Mouse (Mus musculus): ENCODE results near the gene Hist1h2bh. TPM values are rescaled to one million over a fixed set of nuclear protein-coding genes. Genes with fewer than 3 reads are reported as not detected.
A peak's percentile ranks its signal among the peaks of the same experiment; 100 is the strongest.
"Not testable (repeated sequence)": the region's sequence is repeated elsewhere in the genome, so short reads cannot be mapped to it uniquely, and the experiment has no call there.

Gene Hist1h2bh
- polyA plus RNA-seq, 1 experiment from 2014 or later, result 0.95 TPM

GRCm38 (mm10) chr13:23571504-23572217 lies 28.5 kb upstream of the Hist1h2bh start:
- under 1% methylated on average over 14 of the region's 34 CpGs for WGBS
- Histone ChIP-seq H3K9ac (peak overlapping the region; percentile 77), H3K4me2 (peak overlapping the region; percentile 66), H3K4me3 (replicated peaks) (peak overlapping the region; percentile 47), H3K27ac (peak overlapping the region; percentile 97), H3K4me1 (peaks cover 24% of the 10 kb centered on the region)
- H3K9me3 ChIP-seq; H3K27me3 ChIP-seq; H3K36me3 ChIP-seq (replicated peaks); ATAC-seq (ENCODE audit: low FRiP score): not testable (repeated sequence)

GRCm38 (mm10) chr13:23571022-23571503 lies 27.9 kb upstream of the Hist1h2bh start, which contains the start of the genes Hist1h2ae and Hist1h2bg:
Gene Hist1h2ae, minus strand, starts transcription at chr13:23571220.
Gene Hist1h2bg, plus strand, starts transcription at chr13:23571396.
- WGBS, result under 1% methylated on average over 18 of the region's 18 CpGs
- Histone ChIP-seq H3K9me3 (no peaks in the 10 kb centered on the region), H3K4me1 (peaks cover 18% of the 10 kb centered on the region), H3K4me2 (peak within 1 kb of the TSS; percentile 66), H3K4me3 (replicated peaks) (peak within 1 kb of the TSS; percentile 47), H3K27ac (peak within 1 kb of the TSS; percentile 97), H3K36me3 (replicated peaks) (no peaks in the 10 kb centered on the region), H3K9ac (peak within 1 kb of the TSS; percentile 77), H3K27me3 (no peaks in the 10 kb centered on the region)
- ATAC-seq (ENCODE audit: low FRiP score), result peak; percentile 90

GRCm38 (mm10) chr13:23570261-23571021 lies 27.2 kb upstream of the Hist1h2bh start:
- H3K4me1 ChIP-seq, result peaks cover 17% of the 10 kb centered on the region
- H3K9ac ChIP-seq, result peak overlapping the region; percentile 49
- peak overlapping the region; percentile 66 for H3K4me2 ChIP-seq
- not testable (repeated sequence) for ATAC-seq (ENCODE audit: low FRiP score); H3K36me3 ChIP-seq (replicated peaks); H3K27me3 ChIP-seq; H3K9me3 ChIP-seq
- peak overlapping the region; percentile 97 for H3K27ac ChIP-seq
- under 1% methylated on average over 29 of the region's 41 CpGs for WGBS
- peak overlapping the region; percentile 47 for H3K4me3 ChIP-seq (replicated peaks)

GRCm38 (mm10) chr13:23564482-23564881 lies 21.3 kb upstream of the Hist1h2bh start:
- no peak for ATAC-seq (ENCODE audit: low FRiP score)
- 84% methylated on average over 2 of the region's 2 CpGs for WGBS
- Histone ChIP-seq H3K9ac (no peak overlapping the region), H3K27ac (peak overlapping the region; percentile 99; the same call in 1 of the 2 replicates), H3K9me3 (no peaks in the 10 kb centered on the region), H3K4me1 (no peaks in the 10 kb centered on the region; the same call in 1 of the 2 replicates), H3K4me2 (no peak overlapping the region), H3K4me3 (replicated peaks) (no peak overlapping the region), H3K36me3 (replicated peaks) (no peaks in the 10 kb centered on the region), H3K27me3 (no peaks in the 10 kb centered on the region)

- ATAC-seq (ENCODE audit: low FRiP score), result peak; percentile 57
- Histone ChIP-seq H3K27ac (peak overlapping the region; percentile 99), H3K4me1 (no peaks in the 10 kb centered on the region; the same call in 1 of the 2 replicates), H3K36me3 (replicated peaks) (no peaks in the 10 kb centered on the region), H3K4me3 (replicated peaks) (peak overlapping the region; percentile 44), H3K27me3 (no peaks in the 10 kb centered on the region), H3K4me2 (peak overlapping the region; percentile 64), H3K9me3 (no peaks in the 10 kb centered on the region), H3K9ac (peak overlapping the region; percentile 48)
- 2% methylated on average over 18 of the region's 18 CpGs for WGBS
Observed at GRCm38 (mm10) chr13:23562699-23563462, 19.7 kb upstream of the Hist1h2bh start.

GRCm38 (mm10) chr13:23561883-23562659 lies 18.9 kb upstream of the Hist1h2bh start, which contains the start of gene Hist1h3e:
Gene Hist1h3e, minus strand, starts transcription at chr13:23562369.
- not testable (repeated sequence) for H3K36me3 ChIP-seq (replicated peaks); H3K4me1 ChIP-seq; H3K27me3 ChIP-seq; H3K9me3 ChIP-seq
- under 1% methylated on average over 48 of the region's 67 CpGs for WGBS
- Histone ChIP-seq H3K4me3 (replicated peaks) (peak within 1 kb of the TSS; percentile 44), H3K4me2 (peak within 1 kb of the TSS; percentile 64), H3K27ac (peak within 1 kb of the TSS; percentile 99), H3K9ac (peak within 1 kb of the TSS; percentile 63)
- peak; percentile 98 for ATAC-seq (ENCODE audit: low FRiP score)

- H3K36me3 ChIP-seq (replicated peaks), result not testable (repeated sequence)
Observed at GRCm38 (mm10) chr13:23561531-23561882, 18.3 kb upstream of the Hist1h2bh start.

GRCm38 (mm10) chr13:23560699-23561098 lies 17.5 kb upstream of the Hist1h2bh start:
- H3K9ac ChIP-seq; H3K4me3 ChIP-seq (replicated peaks); H3K4me1 ChIP-seq; H3K9me3 ChIP-seq; H3K36me3 ChIP-seq (replicated peaks); H3K27me3 ChIP-seq; ATAC-seq (ENCODE audit: low FRiP score): not testable (repeated sequence)
- Histone ChIP-seq H3K4me2 (peak overlapping the region; percentile 30), H3K27ac (peak overlapping the region; percentile 73; the same call in 1 of the 2 replicates)
- WGBS, result 24% methylated on average over 2 of the region's 2 CpGs

More at GRCm38 (mm10) chr13:23561531-23561882, 18.3 kb upstream of the Hist1h2bh start:
- ATAC-seq (ENCODE audit: low FRiP score); H3K27me3 ChIP-seq; H3K9me3 ChIP-seq; H3K4me1 ChIP-seq: not testable (repeated sequence)
- Histone ChIP-seq H3K9ac (peak overlapping the region; percentile 63), H3K4me2 (peak overlapping the region; percentile 64), H3K4me3 (replicated peaks) (peak overlapping the region; percentile 44), H3K27ac (peak overlapping the region; percentile 99)
- WGBS, result 0% methylated on average over 2 of the region's 5 CpGs

- Histone ChIP-seq H3K9ac (no peak overlapping the region), H3K36me3 (replicated peaks) (no peaks in the 10 kb centered on the region), H3K4me1 (peaks cover 16% of the 10 kb centered on the region), H3K27ac (0 out of 2 replicates have a peak overlapping the region, but pooled peaks have one; percentile 42), H3K4me2 (peak overlapping the region; percentile 93), H3K4me3 (replicated peaks) (no peak overlapping the region; the same call in 1 of the 2 replicates), H3K27me3 (no peaks in the 10 kb centered on the region), H3K9me3 (no peaks in the 10 kb centered on the region)
- no peak for ATAC-seq (ENCODE audit: low FRiP score)
- 73% methylated on average over 3 of the region's 3 CpGs for WGBS
Observed at GRCm38 (mm10) chr13:23556906-23557305, 13.7 kb upstream of the Hist1h2bh start.

- Histone ChIP-seq H3K36me3 (replicated peaks) (no peaks in the 10 kb centered on the region), H3K27ac (peak overlapping the region; percentile 99), H3K4me3 (replicated peaks) (peak overlapping the region; percentile 56), H3K9ac (peak overlapping the region; percentile 89), H3K4me2 (peak overlapping the region; percentile 93), H3K9me3 (no peaks in the 10 kb centered on the region), H3K4me1 (peaks cover 18% of the 10 kb centered on the region), H3K27me3 (no peaks in the 10 kb centered on the region)
- ATAC-seq (ENCODE audit: low FRiP score), result peak; percentile 82
- under 1% methylated on average over 18 of the region's 18 CpGs for WGBS
Observed at GRCm38 (mm10) chr13:23555839-23556416, 12.7 kb upstream of the Hist1h2bh start.
